Mouse (Mus musculus) gastrocnemius, postnatal 10 days (tissue): Measurements from ENCODE around the gene Ly6g6c. TPM values are rescaled to one million over a fixed set of nuclear protein-coding genes. Genes with fewer than 3 reads are reported as not detected.
"Not testable (repeated sequence)": the region's sequence is repeated elsewhere in the genome, so short reads cannot be mapped to it uniquely, and the experiment has no call there.

Experiments used
- DNase-seq: peaks from one replicate; pipeline ENCODE4 v3.0.0; 2021; ENCODE audit warnings: mixed read lengths
- total RNA-seq, 2 experiments: library from RNA; stranded (reverse); gene quantifications; 2 replicates each; pipeline ENCODE4 v1.2.3; 2021

The Ly6g6c gene
- total RNA-seq, 2 experiments from 2014 or later, result not detected

GRCm38 (mm10) chr17:35031880-35032279 is 33.3 kb upstream of the Ly6g6c start:
- no peak for DNase-seq

GRCm38 (mm10) chr17:35032323-35032870 is 32.8 kb upstream of the Ly6g6c start:
- DNase-seq, result no peak

- not testable (repeated sequence) for DNase-seq
These were observed 31.5 kb upstream of the Ly6g6c start for GRCm38 (mm10) chr17:35033703-35034102.

GRCm38 (mm10) chr17:35034896-35035295 is 30.3 kb upstream of the Ly6g6c start:
- no peak for DNase-seq

GRCm38 (mm10) chr17:35039121-35039873 is 25.9 kb upstream of the Ly6g6c start:
- no peak for DNase-seq

- DNase-seq, result no peak
These were observed 21.4 kb upstream of the Ly6g6c start for GRCm38 (mm10) chr17:35043794-35044193.

- DNase-seq, result no peak
These were observed 20.0 kb upstream of the Ly6g6c start for GRCm38 (mm10) chr17:35044904-35045806.

GRCm38 (mm10) chr17:35045807-35046680 is 19.1 kb upstream of the Ly6g6c start:
- peak; percentile 51 for DNase-seq

- peak; percentile 96 for DNase-seq
These were observed 18.3 kb upstream of the Ly6g6c start, which contains the start of gene Msh5 for GRCm38 (mm10) chr17:35046681-35047455. TSS of gene Msh5 (minus strand) at chr17:35046745.

GRCm38 (mm10) chr17:35047688-35048087 is 17.5 kb upstream of the Ly6g6c start:
- no peak for DNase-seq

- no peak for DNase-seq
These were observed 16.8 kb upstream of the Ly6g6c start for GRCm38 (mm10) chr17:35048149-35048931.

- no peak for DNase-seq
These were observed 16.2 kb upstream of the Ly6g6c start for GRCm38 (mm10) chr17:35048932-35049440.

GRCm38 (mm10) chr17:35049561-35050016 is 15.6 kb upstream of the Ly6g6c start, which contains the start of gene Clic1:
TSS of gene Clic1 (plus strand) at chr17:35049966.
- peak; percentile 53 for DNase-seq

- peak; percentile 75 for DNase-seq
These were observed 14.9 kb upstream of the Ly6g6c start for GRCm38 (mm10) chr17:35050126-35050750.

- DNase-seq, result peak; percentile 42
These were observed 13.8 kb upstream of the Ly6g6c start for GRCm38 (mm10) chr17:35051156-35052086.

GRCm38 (mm10) chr17:35052271-35052798 is 12.9 kb upstream of the Ly6g6c start:
- no peak for DNase-seq

- no peak for DNase-seq
These were observed 9.3 kb upstream of the Ly6g6c start for GRCm38 (mm10) chr17:35055691-35056495.
